Mouse (Mus musculus) spleen, adult 12 weeks (tissue): ENCODE measurements around the gene Pdp2.

Source experiments
- DNase-seq: peaks from one replicate; pipeline ENCODE4 v3.0.0; 2022; ENCODE audit warnings: low spot score

Pdp2 gene

GRCm38 (mm10) chr8:104597656-104598055 is 6.4 kb downstream of the Pdp2 start:
- DNase-seq = no peak

GRCm38 (mm10) chr8:104598496-104598895 is 7.2 kb downstream of the Pdp2 start:
- DNase-seq = no peak

- DNase-seq = no peak
These were observed 10.1 kb downstream of the Pdp2 start for GRCm38 (mm10) chr8:104601386-104601785.

GRCm38 (mm10) chr8:104601941-104602371 is 10.7 kb downstream of the Pdp2 start:
- no peak for DNase-seq

- DNase-seq = peak; percentile 47
These were observed 11.4 kb downstream of the Pdp2 start for GRCm38 (mm10) chr8:104602468-104603244.

GRCm38 (mm10) chr8:104603245-104603593 is 12.0 kb downstream of the Pdp2 start:
- no peak for DNase-seq

- DNase-seq = no peak
These were observed 15.1 kb downstream of the Pdp2 start for GRCm38 (mm10) chr8:104606329-104606728.

GRCm38 (mm10) chr8:104607944-104608343 is 16.7 kb downstream of the Pdp2 start:
- DNase-seq = no peak

GRCm38 (mm10) chr8:104609222-104609621 is 18.0 kb downstream of the Pdp2 start:
- DNase-seq = no peak

- no peak for DNase-seq
These were observed 19.0 kb downstream of the Pdp2 start for GRCm38 (mm10) chr8:104610185-104610766.

- no peak for DNase-seq
These were observed 20.4 kb downstream of the Pdp2 start for GRCm38 (mm10) chr8:104611613-104612012.

GRCm38 (mm10) chr8:104613119-104613518 is 21.9 kb downstream of the Pdp2 start:
- no peak for DNase-seq

GRCm38 (mm10) chr8:104620765-104621164 is 29.5 kb downstream of the Pdp2 start:
- DNase-seq = no peak

GRCm38 (mm10) chr8:104624161-104624560 is 32.9 kb downstream of the Pdp2 start, which contains the start of gene Cdh16:
TSS of gene Cdh16 (minus strand) at chr8:104624396.
- no peak for DNase-seq

- no peak for DNase-seq
These were observed 36.0 kb downstream of the Pdp2 start for GRCm38 (mm10) chr8:104627065-104627740.

- no peak for DNase-seq
These were observed 37.2 kb downstream of the Pdp2 start for GRCm38 (mm10) chr8:104628402-104628801.

GRCm38 (mm10) chr8:104629306-104630110 is 38.3 kb downstream of the Pdp2 start:
- no peak for DNase-seq

GRCm38 (mm10) chr8:104630111-104630479 is 38.8 kb downstream of the Pdp2 start:
- DNase-seq = no peak

GRCm38 (mm10) chr8:104630574-104630973 is 39.3 kb downstream of the Pdp2 start:
- DNase-seq = peak; percentile 6

- DNase-seq = peak; percentile 62
These were observed 39.9 kb downstream of the Pdp2 start, which contains the start of gene Rrad for GRCm38 (mm10) chr8:104630981-104631663. TSS of gene Rrad (minus strand) at chr8:104631327.

- DNase-seq = no peak
These were observed 40.7 kb downstream of the Pdp2 start for GRCm38 (mm10) chr8:104631975-104632374.

GRCm38 (mm10) chr8:104632486-104632885 is 41.2 kb downstream of the Pdp2 start:
- no peak for DNase-seq
